Mouse (Mus musculus) adrenal gland, adult 8-10 months (tissue): ENCODE data around the gene Ifitm6. TPM values are rescaled to one million over a fixed set of nuclear protein-coding genes. Genes with fewer than 3 reads are reported as not detected.
"Not testable (repeated sequence)": the region's sequence is repeated elsewhere in the genome, so short reads cannot be mapped to it uniquely, and the experiment has no call there.

Experiments
- DNase-seq: peaks from one replicate; pipeline ENCODE4 v3.0.0; 2022
- total RNA-seq, 4 experiments: library from RNA; stranded (reverse); gene quantifications; 2 replicates each; pipeline ENCODE4 v1.2.4; 2022

The Ifitm6 gene
- total RNA-seq, 4 experiments from 2014 or later = 0.81 to 1.5 (median 1.2) TPM; not detected in 1

DNA sequence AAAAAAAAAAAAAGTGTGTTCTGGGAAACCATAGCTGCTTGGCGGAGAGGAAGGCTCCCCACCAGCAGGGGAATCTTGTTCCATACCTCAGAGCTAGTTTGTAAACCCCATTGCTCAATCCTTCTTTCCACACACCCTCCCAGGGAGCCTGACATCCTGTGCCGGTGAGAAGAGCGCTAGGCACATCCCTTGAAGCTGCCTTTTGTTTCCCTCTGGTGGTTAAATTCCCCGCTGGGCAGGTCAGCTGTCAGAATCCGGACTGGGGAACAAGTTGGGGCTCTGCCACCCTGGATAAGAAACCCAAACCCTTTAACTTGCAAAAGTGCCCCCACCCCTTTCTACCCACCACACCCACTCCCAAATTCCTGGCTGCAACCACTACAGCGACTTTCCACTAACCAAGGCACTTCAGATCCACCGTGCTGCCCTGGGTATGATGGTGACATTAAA is 9.4 kb downstream of the Ifitm6 start:
- DNase-seq = peak; percentile 20

DNA sequence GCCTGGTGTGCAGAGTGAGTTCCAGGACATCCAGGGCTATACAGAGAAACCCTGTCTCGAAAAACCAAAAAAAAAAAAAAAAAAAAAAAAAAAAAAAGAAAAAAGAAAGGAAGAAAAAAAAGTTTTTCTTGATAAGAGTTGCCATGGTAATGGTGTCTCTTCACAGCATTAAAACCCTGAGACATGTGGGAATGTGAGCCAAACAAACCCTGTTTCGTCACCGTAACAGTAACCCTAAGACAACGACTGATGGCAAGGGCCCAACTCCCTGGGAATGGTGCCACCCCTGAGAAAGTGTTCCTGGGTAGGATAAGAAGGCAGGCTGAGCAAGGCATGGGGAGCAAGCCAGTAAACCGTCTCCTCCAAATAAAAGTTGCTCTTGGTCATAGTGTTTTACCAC is 10.8 kb downstream of the Ifitm6 start:
- DNase-seq = no peak

DNA sequence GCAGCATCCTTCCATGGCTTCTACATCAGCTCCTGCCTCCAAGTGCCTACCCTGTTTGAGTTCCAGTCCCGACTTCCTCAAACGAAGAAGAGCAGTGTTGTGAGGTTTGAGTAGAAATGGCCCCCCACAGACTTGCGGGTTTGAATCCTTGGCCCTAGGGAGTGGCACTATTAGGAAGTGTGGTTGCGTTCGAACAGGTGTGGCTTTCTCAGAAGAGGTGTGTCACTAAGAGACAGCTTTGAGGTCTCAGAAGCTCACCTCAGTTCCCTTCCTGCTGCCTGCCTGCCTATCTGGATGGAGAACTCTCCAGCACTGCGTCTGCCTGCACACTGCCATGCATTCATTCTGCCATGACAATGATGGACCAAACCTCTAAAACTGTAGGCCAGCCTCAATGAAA is 11.3 kb downstream of the Ifitm6 start:
- DNase-seq = no peak

DNA sequence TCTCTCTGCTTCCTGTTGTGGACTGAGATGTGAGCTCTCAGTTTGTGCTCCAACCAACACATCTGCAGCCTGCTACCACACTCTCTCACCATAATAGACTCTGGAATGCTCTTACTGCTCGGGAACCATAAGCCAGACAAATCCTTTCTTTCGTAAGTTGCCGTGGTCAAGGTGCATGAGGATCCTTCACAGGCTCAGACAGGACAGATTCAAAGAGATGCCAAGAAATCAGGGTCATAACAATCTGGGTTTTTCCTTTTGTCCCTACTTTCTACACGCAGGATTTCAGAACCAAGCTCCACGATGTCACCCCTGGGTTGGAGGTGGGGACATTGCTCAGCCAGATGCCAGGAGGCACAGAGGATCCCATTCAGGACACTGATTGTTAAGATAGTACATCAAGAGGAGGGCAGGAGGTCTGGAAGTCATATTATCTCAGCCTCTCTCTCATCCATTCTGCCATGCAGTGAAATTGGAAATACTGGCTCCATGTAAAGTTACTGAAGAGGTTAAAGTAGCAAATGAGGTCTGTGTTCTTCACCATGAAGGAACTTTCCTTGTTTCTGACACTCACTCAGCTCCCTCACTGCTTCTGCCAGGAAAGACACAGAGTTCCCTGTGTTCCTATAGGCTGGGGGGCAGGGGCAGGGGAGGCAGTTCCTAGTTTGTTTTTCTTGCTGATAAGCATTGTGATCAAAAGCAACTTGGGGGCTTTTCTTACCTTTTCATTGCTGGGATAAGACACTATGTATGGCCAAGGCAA is 14.3 kb downstream of the Ifitm6 start:
- no peak for DNase-seq

DNA sequence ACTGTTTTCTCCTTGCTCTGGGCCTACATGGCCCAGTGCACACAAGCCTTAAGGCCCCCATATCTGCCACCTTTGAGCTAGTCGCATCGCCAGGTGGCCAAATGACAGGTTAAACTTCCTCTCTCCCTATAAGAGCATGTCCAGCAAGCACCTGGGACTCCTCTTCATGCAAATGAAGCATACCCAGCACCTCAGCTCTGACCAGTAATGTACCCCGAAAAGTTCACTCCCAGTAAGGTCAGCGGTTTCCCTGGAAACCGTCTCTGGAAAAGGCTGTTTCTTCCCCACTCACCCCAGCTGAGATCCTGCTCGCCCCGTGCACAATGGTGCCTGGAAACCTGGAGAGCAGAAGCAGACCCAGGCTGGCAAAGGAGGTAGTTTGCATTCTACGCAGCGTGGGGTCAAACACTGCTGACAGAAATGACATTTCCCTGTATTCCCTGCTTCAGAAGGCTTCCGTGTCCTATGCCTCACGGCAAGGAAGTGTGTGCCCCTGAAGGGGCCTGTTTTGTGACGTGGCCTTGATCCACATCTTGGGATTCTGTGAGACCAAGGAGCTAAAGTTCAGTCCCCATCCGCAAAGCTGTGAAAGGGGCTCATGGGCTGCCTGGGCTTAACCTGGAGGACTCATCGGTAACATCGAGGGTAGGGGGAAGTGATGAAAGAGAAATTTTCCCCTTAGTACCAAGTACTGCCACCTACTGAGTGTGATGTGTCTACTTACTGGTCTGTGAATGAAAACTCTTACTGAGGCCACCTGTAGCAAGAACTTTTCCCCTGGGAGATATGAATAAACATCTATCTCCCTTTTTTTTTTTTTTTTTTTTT is 16.6 kb downstream of the Ifitm6 start:
- no peak for DNase-seq

DNA sequence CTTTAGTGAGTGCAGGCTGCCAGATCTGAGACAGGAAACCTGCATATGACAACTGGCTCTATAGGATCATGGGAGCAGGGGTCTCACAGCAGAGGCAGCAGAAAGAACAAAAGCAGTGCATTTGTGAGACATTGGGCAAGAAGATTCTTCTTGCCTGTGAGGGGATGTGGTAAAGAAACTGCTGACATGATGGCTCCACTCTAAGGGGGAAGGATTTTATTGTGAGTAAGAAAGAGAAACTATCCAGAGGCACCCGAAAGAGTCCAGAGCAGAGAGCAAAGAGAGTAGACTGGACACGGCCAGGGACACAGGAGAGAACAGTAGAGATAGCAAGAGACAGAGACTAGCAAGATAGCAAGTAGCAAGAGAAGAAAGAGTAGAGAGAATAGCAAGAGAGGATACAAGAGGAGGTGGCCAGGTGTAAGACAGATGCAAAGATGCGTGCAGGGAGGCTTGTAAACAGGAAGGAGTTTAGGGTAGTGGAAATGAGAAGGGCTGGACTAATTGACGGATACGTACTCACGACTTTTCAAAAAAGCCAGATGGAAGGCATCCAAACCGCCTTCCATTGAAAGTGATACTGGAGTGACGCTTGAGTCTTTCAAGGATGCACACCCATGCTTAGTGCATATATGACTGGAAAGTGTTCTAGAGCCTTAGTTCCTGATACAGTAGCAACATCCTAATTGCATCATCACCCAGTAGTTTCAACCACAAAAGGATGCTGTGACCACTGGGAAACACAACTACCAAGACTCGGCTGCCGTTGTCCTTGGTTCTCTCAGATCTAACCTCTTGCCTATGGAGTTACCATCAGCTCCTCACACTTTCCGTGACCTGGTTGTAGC is 18.6 kb downstream of the Ifitm6 start:
- DNase-seq = no peak

DNA sequence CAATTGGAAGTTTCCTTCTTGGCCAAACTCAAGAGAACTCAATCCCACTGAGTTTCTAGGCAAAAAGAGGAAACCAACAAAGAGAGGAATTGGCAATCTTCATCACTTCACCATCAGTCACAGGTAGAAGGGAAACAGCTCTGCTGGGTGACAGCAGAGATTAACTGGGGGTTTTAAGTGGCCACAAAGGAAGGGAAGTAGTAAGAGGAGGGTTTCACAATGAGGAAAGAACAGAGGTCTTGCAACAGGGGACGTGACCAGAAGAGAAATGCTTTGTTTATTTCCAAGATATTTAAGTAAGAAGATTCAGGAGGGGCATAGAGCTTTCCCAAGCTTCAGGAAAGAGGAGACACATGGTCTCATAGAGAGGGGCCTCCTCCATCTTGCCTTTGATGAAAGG is 19.9 kb downstream of the Ifitm6 start:
- no peak for DNase-seq

DNA sequence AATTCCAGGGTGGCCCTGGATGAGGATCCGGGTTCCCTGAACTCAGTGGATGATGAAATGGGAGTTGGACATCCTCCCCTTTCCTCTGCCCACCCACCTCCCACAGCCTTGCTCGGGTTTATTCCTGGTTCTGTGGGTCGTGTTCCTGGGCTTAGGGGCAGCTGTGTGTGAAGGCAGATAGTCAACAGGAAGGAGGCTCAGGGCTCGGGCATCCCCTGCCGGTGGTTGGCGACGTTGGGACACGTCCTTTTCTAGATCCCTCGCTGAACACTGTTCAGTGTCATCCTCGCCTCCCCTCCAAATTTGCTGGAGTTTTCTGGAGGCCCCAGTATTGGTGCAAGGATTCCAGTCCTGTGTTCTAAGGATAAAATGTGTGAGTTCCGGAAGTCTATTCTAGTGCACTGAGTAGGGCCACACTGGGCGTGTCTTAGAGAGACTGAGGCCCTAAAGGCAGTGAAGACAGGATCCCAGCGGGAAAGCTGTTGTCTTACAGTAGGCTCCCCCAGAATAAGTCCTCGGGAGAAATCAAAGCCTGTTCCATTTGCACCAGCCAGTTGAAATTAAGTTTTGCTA is 26.5 kb downstream of the Ifitm6 start:
- no peak for DNase-seq

DNA sequence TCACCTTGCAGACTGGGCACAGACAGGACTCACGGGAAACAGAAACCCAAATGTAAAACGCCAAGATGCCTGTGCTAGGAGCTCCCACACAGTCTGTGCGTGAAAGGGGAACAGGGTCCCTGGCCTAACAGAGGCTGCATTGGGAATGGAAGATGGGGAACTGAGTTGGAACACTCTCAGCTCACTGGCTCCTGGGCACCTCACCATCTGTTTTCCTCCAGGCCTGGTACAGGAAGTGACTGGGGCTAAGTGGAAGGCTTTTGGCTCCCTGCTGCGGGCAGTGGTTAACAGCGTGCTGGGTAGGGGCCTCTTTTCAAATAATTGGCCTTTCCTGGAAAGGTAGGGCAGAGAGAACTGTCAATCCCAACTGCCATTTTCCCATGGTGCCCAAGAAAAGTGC is 27.1 kb downstream of the Ifitm6 start:
- DNase-seq = no peak

DNA sequence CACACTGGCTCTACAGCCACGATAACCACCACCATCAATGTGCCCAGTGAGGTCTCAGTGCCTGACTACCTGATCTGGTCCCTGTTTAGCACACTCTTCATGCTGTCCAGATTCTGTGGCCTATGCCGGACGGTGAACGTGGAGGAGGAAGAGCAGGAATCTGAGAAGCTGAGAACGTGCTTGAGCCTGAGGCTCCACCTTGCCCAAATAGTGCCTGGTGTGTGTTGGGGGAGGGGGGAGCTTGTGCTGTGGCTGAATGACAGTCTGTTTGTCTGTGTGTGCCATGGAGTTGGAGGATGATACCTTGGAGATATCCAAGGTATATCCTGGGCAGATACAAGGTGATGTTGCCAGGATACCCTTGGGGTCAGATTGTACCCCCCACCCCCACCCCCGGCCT is 27.5 kb downstream of the Ifitm6 start:
- DNase-seq = no peak

DNA sequence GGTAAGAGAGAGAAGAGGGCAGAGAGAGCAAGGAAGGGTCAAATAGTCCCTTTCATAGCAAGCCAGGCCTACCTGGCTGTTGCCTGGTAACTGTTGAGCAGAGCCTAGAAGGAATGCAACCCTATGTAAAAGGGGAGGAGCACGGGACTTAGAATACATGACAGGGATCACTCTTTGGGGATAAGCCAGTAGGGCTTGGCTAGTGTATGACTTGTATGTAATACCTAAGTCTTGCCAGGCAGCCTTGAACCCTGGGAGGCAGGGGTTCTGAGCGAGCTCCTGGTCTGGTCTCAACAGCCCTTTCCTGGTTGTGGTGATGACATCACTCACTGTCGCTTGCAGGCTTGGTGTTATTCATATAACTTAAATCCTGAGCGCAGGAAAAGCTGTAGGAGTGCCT is 28.7 kb downstream of the Ifitm6 start:
- no peak for DNase-seq

DNA sequence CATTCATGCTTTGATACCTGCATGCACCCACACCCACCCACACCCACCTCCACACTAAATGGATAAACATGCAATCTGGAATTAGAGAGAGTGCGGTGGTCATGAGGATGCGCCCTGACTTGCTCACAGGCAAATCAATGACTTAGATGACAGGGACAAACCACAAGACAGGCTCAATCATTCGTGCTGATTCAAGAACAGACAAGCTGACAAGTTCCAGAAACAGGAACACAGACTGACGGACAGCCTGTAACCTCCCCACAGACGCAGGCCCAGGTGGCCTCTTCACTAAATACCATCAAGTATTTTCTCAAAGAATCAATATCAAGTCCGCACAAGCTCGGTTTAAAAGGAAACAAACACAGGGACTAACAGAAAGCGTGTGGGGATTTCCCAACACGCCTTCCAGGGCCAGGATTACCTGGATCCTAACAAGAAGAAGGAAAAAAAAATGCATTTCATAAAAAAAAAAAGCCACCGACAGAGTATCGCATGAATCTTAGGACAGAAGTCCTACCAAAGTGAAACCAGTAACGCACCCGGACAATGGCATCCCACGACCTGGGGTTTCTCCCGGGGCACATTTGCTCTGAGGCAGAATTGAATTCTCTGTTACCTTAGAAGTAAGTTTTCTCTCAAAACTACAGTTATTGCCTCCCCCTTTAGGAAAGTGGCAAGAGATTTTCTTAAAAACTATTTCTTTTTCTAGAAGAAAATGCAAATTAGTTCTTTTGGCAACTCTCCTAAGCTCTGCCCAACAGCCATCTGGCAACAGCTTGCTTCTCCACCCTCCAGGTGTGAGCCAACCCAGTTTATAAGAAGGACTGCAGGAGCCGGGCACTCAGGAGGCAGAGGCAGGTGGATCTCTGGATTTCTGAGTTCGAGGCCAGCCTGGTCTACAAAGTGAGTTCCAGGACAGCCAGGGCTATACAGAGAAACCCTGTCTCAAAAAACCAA is 30.3 kb downstream of the Ifitm6 start:
- DNase-seq = no peak

DNA sequence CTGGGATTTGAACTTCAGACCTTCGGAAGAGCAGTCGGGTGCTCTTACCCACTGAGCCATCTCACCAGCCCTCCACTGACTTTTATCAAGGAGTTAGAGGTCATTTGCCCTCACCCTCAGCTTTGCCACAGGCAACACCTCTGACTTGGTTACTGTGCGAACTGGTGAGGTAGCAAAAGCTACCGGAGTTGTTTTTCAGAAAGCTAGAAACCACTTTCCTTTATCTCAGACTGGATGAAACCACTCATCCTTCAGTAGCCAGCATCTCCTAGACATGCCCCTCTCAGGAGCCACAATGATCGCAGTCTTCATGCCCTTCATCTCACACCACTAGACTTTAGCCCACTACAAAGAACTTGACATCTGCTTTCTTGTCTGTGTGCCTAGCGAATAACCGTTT is 34.8 kb downstream of the Ifitm6 start:
- DNase-seq = no peak

DNA sequence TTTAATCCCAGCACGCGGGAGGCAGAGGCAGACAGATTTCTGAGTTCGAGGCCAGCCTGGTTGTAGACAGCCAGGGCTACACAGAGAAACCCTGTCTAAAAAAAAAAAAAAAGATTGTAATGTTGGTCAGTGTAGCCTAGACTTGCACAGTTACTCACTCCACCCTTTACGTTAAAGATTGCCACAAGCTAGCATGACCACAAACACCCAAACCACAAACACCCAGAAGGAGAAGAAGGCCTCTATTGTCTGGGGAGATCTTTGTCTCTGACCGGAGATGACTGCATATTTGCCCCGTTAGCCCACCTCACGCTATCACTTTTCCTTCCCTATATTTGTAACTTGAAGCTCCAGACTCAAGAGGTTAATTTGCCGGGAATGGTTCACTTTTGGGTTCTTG is 36.0 kb downstream of the Ifitm6 start:
- DNase-seq = no peak

DNA sequence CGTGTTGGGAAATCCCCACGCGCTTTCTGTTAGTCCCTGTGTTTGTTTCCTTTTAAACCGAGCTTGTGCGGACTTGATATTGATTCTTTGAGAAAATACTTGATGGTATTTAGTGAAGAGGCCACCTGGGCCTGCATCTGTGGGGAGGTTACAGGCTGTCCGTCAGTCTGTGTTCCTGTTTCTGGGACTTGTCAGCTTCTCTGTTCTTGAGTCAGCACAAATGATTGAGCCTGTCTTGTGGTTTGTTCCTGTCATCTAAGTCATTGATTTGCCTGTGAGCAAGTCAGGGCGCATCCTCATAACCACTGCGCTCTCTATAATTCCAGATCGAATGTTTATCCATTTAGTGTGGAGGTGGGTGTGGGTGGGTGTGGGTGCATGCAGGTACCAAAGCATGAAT is 41.0 kb downstream of the Ifitm6 start:
- DNase-seq = not testable (repeated sequence)

DNA sequence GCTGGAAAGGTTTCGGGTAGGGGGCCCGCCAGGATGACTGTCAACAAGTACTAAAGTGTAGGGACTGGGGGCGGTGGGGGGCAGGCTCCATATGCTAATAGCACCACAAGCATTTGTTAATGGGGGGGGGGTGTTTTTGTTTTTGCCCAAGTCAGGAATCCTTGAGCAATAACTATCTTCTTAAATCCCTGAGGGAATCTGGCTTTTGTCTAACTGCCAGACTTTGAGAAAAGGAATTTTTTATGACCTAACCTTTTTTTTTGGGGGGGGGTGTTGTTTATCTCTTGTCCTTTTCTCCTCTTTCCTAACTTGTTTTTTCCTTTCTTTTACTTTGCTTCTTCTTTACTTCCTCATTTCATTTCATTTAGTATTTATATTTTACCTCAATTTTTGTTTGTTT is 42.3 kb downstream of the Ifitm6 start:
- no peak for DNase-seq

DNA sequence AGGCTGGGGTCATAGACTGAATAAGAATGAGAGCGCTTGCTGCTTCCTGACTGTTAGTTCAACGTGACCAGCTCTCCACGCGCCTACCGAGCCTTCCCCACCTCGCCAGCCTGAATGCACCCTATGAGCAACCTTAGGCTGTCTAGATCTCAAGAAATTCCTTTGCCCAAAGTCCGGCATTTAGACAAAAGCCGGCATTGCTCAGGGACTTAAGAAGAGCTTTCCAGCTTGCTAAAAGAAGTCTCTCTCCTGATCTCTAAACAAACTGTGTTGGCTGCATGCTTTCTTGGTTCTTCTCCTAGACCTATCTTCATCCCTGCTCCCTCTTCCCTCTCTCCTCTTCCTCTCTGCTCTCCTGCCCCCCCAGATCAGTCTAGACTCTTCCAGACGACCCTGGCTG is 42.8 kb downstream of the Ifitm6 start:
- DNase-seq = no peak

DNA sequence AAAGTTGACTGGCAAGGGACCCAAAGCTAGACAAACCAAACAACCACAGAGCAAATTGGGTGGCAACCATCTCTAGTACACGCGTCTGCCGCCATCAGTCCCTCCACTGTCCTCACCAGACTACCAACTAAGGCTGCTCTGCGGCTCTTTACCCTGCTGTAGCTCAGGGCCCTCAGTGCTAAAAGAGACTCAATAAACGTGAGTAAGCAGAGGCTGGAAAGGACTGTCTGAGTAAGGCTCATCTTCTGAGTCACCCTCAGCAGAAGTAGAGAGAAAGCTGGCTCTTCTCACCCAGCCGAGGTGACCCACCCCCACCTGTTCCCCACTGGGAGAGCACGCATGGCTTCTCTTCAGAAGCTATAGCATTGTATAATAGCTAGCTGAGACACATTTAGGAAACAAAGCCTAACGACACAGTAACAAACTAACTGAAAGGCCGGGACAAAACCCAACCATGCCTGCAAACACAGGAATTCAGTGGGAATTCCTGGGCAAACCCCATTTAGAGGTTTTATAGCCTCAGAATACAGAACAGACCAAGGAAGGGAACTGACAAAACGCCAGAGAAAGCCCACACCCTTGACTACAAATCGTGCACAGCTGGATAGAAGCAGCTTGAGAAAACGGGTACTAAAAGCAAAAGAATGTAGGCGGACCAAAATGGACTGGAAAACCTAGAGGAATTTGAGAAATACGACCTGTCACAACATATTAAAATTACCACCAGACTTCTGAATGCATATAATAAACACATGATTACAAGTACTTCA is 44.1 kb downstream of the Ifitm6 start:
- no peak for DNase-seq

DNA sequence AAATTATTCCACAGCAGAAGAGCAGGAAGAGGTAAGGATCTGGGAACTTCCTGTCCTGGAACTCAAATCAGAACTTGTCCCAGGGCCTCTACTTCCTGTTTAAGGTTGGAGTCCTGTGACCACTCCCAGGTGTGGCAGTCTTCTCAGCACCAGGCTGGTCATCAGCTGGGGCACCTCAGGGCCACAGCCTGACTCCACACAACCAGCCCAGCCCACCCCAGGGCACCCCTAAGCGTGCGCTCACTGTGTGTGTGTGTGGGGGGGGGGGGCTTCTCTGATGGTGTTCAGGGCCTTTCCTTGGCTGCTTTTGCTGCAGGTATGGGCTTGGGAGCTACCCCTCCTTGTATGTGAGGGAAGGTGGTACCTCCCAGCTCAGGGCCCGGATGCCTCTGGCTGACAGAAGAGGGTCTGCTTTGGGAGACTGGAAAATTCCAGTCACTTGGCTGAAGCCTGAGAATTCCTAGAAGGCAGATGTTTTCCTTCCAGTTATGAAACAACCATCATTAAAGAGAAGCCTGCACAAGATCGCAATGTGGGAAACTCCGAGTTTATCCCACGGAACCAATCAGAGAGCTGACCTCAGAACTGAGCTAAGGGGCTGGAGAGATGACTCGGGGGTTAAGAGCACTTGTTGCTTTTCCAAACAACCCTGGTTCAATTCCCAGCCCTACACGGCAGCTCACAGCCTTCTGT is 46.1 kb downstream of the Ifitm6 start:
- no peak for DNase-seq

DNA sequence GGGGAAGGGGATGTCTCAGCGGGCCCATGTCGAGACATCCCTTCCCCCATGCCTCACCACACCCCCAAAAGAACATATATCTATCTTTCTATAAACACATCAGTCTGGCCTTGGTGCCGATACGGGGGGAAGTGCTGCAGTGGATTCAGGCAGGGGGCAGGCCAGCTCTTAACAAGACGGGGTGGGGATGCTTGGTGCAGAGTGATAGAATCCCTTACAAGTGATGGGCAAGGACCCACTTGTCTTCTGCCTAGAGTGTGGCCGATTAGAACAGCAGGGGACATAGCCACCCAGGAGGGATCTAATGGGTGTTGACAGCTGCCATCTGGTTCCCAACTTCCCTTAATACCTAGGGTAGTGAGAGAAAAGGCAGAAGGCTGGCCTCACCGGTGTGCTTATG is 46.8 kb downstream of the Ifitm6 start:
- DNase-seq = no peak
